Mouse (Mus musculus): ENCODE measurements at regions not wholly inside any gene's neighbourhood (a gene's known extent, or its start where the extent isn't known, plus 50 kb on each side); places are given as distances from the start of the nearest gene placed in this dataset.

- Histone ChIP-seq H3K4me3 (ENCODE audit: control insufficient read depth, low read depth, low read length) (no peak overlapping the region), H3K27me3 (ENCODE audit: control insufficient read depth, insufficient read depth, low read length) (no peaks in the 10 kb centered on the region), H3K36me3 (ENCODE audit: control insufficient read depth, insufficient read depth, low read length) (no peaks in the 10 kb centered on the region), H3K27ac (ENCODE audit: control insufficient read depth, insufficient read depth, low read depth, low read length) (no peak overlapping the region), H3K4me1 (ENCODE audit: control insufficient read depth, insufficient read depth, low read length) (no peaks in the 10 kb centered on the region)
- TF ChIP-seq POLR2A (IDR thresholded peaks at IDR 0.05; ENCODE audit: control insufficient read depth, low read depth, low read length) (no peak), CTCF (IDR thresholded peaks at IDR 0.05; ENCODE audit: control insufficient read depth, insufficient read depth, insufficient replicate concordance, low read depth, low read length) (no peak)
Observed at GRCm38 (mm10) chr2:94516866-94517265, 78.9 kb upstream of the Api5 start.

- TF ChIP-seq POLR2A (IDR thresholded peaks at IDR 0.05; ENCODE audit: control insufficient read depth, low read depth, low read length) (no peak), CTCF (IDR thresholded peaks at IDR 0.05; ENCODE audit: control insufficient read depth, insufficient read depth, insufficient replicate concordance, low read depth, low read length) (no peak)
- Histone ChIP-seq H3K27me3 (ENCODE audit: control insufficient read depth, insufficient read depth, low read length) (no peaks in the 10 kb centered on the region), H3K4me3 (ENCODE audit: control insufficient read depth, low read depth, low read length) (no peak overlapping the region), H3K36me3 (ENCODE audit: control insufficient read depth, insufficient read depth, low read length) (no peaks in the 10 kb centered on the region), H3K4me1 (ENCODE audit: control insufficient read depth, insufficient read depth, low read length) (no peaks in the 10 kb centered on the region), H3K27ac (ENCODE audit: control insufficient read depth, insufficient read depth, low read depth, low read length) (no peak overlapping the region)
Observed at GRCm38 (mm10) chr2:94512027-94512426, 74.1 kb upstream of the Api5 start.

GRCm38 (mm10) chr2:94500649-94501048, 62.7 kb upstream of the Api5 start:
- Histone ChIP-seq H3K4me1 (ENCODE audit: control insufficient read depth, insufficient read depth, low read length) (no peaks in the 10 kb centered on the region), H3K36me3 (ENCODE audit: control insufficient read depth, insufficient read depth, low read length) (no peaks in the 10 kb centered on the region), H3K27ac (ENCODE audit: control insufficient read depth, insufficient read depth, low read depth, low read length) (no peak overlapping the region), H3K27me3 (ENCODE audit: control insufficient read depth, insufficient read depth, low read length) (no peaks in the 10 kb centered on the region), H3K4me3 (ENCODE audit: control insufficient read depth, low read depth, low read length) (no peak overlapping the region)
- TF ChIP-seq POLR2A (IDR thresholded peaks at IDR 0.05; ENCODE audit: control insufficient read depth, low read depth, low read length) (no peak), CTCF (IDR thresholded peaks at IDR 0.05; ENCODE audit: control insufficient read depth, insufficient read depth, insufficient replicate concordance, low read depth, low read length) (peak; percentile 88; the same call in 1 of the 2 replicates)

GRCm38 (mm10) chr2:94498516-94498915, 60.6 kb upstream of the Api5 start:
- TF ChIP-seq CTCF (IDR thresholded peaks at IDR 0.05; ENCODE audit: control insufficient read depth, insufficient read depth, insufficient replicate concordance, low read depth, low read length) (no peak), POLR2A (IDR thresholded peaks at IDR 0.05; ENCODE audit: control insufficient read depth, low read depth, low read length) (no peak)
- no peaks in the 10 kb centered on the region for H3K36me3 ChIP-seq (ENCODE audit: control insufficient read depth, insufficient read depth, low read length)
- no peak overlapping the region for H3K4me3 ChIP-seq (ENCODE audit: control insufficient read depth, low read depth, low read length)
- H3K27ac ChIP-seq (ENCODE audit: control insufficient read depth, insufficient read depth, low read depth, low read length) = no peak overlapping the region
- H3K27me3 ChIP-seq (ENCODE audit: control insufficient read depth, insufficient read depth, low read length) = no peaks in the 10 kb centered on the region
- H3K4me1 ChIP-seq (ENCODE audit: control insufficient read depth, insufficient read depth, low read length) = no peaks in the 10 kb centered on the region

Data from testis, adult 2 months (tissue).